Mouse (Mus musculus) forebrain, embryonic 16.5 days (tissue): ENCODE results near the gene Nr3c2. TPM values are rescaled to one million over a fixed set of nuclear protein-coding genes. Genes with fewer than 3 reads are reported as not detected.

Experiments used
- ATAC-seq: fragments of 200-750 bp; cut with Nextera tagmentation; 2 replicates; pipeline ENCODE4 v1.8.0; 2017; ENCODE audit warnings: mild to moderate bottlenecking, moderate library complexity
- H3K27ac ChIP-seq: fragments of 300-500 bp; sonication (generic); 2 replicates; pipeline ENCODE4 v1.5.1; 2014; ENCODE audit warnings: low read length, control low read depth
- H3K27me3 ChIP-seq: fragments of 300-500 bp; sonication (generic); replicated peaks from 2 replicates; pipeline ENCODE4 v1.6.1; 2014; ENCODE audit warnings: low read length; ENCODE audit not compliant: control insufficient read depth, insufficient read depth
- H3K36me3 ChIP-seq: fragments of 300-500 bp; sonication (generic); 2 replicates; pipeline ENCODE4 v1.6.1; 2014; ENCODE audit not compliant: control insufficient read depth, insufficient read depth
- H3K4me1 ChIP-seq: fragments of 300-500 bp; sonication (generic); replicated peaks from 2 replicates; pipeline ENCODE4 v1.6.1; 2014; ENCODE audit warnings: low read length; ENCODE audit not compliant: control insufficient read depth, insufficient read depth
- H3K4me2 ChIP-seq: fragments of 300-500 bp; sonication (generic); 2 replicates; pipeline ENCODE4 v1.6.1; 2014; ENCODE audit warnings: mild to moderate bottlenecking, low read length, control low read depth
- H3K4me3 ChIP-seq: fragments of 300-500 bp; sonication (generic); replicated peaks from 2 replicates; pipeline ENCODE4 v1.5.1; 2014; ENCODE audit warnings: mild to moderate bottlenecking, low read length, control low read depth
- H3K9ac ChIP-seq: fragments of 300-500 bp; sonication (generic); replicated peaks from 2 replicates; pipeline ENCODE4 v1.6.1; 2014; ENCODE audit warnings: low read depth, low read length, control low read depth
- H3K9me3 ChIP-seq: fragments of 300-500 bp; sonication (generic); 2 replicates; pipeline ENCODE4 v1.6.1; 2016; ENCODE audit warnings: low read length; ENCODE audit not compliant: control insufficient read depth
- WGBS: fragments of 180-500 bp; shearing (Covaris S2); extraction: QIAGEN DNeasy Blood & Tissue Kit; methylation state at CpG from one replicate; pipeline ENCODE4 v1.1.7; 2014; 5-methylcytosine and 5-hydroxymethylcytosine counted together
- polyA plus RNA-seq: library from polyadenylated mRNA; unstranded; fragments of >200 nt; fragmentation: Nextera tagmentation; extraction: Ambion mirVana; gene quantifications from 2 replicates; pipeline ENCODE4 v1.2.1, GENCODE M21; 2015

Gene Nr3c2
- polyA plus RNA-seq, 1 experiment from 2014 or later, result 5.3 TPM

DNA sequence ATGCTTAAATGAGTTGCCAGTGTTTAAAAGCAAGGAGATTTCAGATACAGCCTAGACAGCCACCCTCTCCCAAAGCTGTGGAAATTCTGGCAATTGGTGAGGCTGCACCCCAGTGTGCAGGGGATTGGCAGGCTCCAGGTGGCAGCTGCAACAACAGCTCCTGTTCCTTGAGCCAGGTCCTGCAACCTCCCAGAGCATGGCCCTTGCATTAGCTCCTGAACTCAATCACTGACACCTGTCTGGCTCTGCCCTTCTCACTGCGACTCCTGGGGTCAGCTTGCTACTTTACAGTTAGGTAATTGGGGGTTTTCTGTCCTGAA, 222.3 kb downstream of the Nr3c2 start:
- Histone ChIP-seq H3K9me3 (no peaks in the 10 kb centered on the region), H3K9ac (no peak overlapping the region), H3K4me3 (no peak overlapping the region), H3K27ac (no peak overlapping the region), H3K27me3 (no peaks in the 10 kb centered on the region), H3K4me2 (no peak overlapping the region), H3K4me1 (no peaks in the 10 kb centered on the region), H3K36me3 (no peaks in the 10 kb centered on the region)
- WGBS, result 19% methylated on average over 1 of the region's 1 CpGs
- no peak for ATAC-seq

DNA sequence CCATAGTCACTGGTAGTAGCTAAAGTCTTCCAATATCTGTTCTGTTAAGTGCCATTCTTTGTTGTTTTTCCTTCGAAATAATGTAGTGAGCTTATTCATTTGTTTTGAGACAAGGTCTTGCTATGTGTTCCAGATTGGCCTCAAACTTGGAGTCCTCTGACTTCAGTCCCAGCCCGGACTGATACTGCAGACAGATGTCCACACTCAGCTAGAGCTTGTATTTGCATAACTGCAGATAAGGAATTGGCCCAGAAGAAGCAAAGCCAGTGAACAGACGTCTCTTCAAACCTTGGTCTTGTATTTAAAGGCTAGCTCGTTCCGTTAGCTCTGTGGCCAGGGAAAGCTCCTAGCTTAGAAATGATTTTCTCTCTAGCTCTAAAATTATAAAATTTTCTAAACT, 223.1 kb downstream of the Nr3c2 start:
- Histone ChIP-seq H3K9ac (no peak overlapping the region), H3K36me3 (no peaks in the 10 kb centered on the region), H3K9me3 (no peaks in the 10 kb centered on the region), H3K4me3 (no peak overlapping the region), H3K27me3 (no peaks in the 10 kb centered on the region), H3K4me1 (no peaks in the 10 kb centered on the region), H3K27ac (no peak overlapping the region), H3K4me2 (no peak overlapping the region)
- no peak for ATAC-seq
- WGBS, result 77% methylated on average over 5 of the region's 5 CpGs

DNA sequence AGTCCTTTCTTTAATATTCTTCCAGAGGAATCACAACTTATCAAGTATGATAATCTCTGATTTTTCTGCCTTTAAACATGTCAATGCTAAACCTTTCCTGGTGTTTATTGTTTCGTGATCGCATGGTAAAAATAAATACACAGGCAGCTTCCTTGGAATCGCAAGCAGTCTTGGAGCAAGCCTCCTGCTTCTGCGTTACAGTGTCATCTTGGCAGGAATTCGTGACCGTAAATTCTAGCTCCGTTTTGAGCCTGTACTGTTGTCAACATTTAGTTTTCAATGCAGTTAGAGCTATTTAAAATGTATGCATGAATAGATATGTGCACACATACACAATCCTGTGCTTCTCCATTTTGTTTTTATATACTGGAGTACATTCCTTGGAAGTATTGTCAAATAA, 226.5 kb downstream of the Nr3c2 start:
- Histone ChIP-seq H3K27me3 (no peaks in the 10 kb centered on the region), H3K4me3 (no peak overlapping the region), H3K36me3 (no peaks in the 10 kb centered on the region), H3K4me1 (no peaks in the 10 kb centered on the region), H3K9me3 (no peaks in the 10 kb centered on the region), H3K4me2 (no peak overlapping the region), H3K9ac (no peak overlapping the region), H3K27ac (no peak overlapping the region)
- no peak for ATAC-seq
- 84% methylated on average over 7 of the region's 7 CpGs for WGBS

DNA sequence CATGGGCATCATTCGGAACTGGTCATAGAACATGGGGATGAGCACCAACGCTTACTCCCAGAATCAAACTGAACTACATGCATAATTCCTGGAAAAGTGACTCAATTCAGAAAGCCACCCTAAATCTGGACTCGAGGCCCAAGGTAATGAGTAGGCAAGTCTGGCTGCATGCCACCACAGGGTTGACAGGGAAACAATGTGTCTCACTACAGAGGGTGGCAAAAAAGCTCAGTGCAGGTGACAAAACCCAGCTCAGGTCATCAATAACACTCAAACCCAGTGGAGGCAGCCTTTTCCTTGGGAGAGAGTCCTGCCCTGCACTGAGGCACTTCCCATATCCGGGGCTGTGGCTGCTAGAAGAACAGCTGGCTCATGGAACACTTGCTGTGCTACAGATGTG, 228.8 kb downstream of the Nr3c2 start:
- Histone ChIP-seq H3K4me1 (0 out of 2 replicates have a peak, but pooled peaks cover 2% of the 10 kb centered on the region), H3K9me3 (no peaks in the 10 kb centered on the region), H3K4me2 (no peak overlapping the region), H3K9ac (no peak overlapping the region), H3K27ac (no peak overlapping the region), H3K36me3 (no peaks in the 10 kb centered on the region), H3K27me3 (no peaks in the 10 kb centered on the region), H3K4me3 (no peak overlapping the region)
- 90% methylated on average over 4 of the region's 4 CpGs for WGBS
- ATAC-seq, result no peak

DNA sequence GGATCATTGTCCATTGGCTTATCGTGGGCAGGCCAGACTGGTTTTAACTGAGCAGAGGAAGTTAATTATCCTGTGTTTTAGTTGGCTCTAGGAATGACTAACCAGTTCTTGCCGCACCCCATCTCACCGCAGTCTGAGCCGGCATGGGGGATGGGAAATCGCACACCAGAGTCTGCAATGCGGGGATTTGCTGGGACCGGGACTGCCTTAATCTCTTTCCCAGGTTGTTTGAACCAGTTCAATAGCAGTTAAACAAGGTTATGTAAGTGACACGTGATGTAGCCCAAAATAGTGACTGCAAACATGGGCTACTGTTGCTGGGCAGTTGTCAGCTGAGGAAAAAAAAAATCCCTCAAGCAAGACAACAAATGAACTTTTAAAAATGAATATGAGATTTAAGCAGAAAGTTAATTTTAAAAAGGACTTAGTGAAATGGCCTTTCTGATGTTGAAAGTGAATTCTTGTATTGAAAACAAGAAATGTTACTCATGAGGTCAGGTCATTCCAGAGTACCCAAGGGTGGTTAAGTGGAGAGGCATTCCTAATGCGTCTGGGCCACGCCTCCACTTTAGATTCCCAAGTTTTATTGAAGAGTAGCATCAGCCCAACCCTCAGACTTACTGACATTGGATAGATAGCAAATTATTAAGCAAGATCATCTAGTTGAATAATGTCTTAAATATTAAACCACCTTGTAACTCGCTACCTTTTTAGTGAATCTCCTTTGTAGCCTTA, 233.8 kb downstream of the Nr3c2 start:
- 0 out of 2 replicates have a peak, but pooled peaks cover 3% of the 10 kb centered on the region for H3K9me3 ChIP-seq
- H3K36me3 ChIP-seq, result no peaks in the 10 kb centered on the region
- H3K4me1 ChIP-seq, result 0 out of 2 replicates have a peak, but pooled peaks cover 2% of the 10 kb centered on the region
- H3K4me3 ChIP-seq, result no peak overlapping the region
- no peak overlapping the region for H3K9ac ChIP-seq
- H3K27ac ChIP-seq, result no peak overlapping the region
- ATAC-seq, result no peak
- WGBS, result 29% methylated on average over 11 of the region's 11 CpGs
- H3K27me3 ChIP-seq, result no peaks in the 10 kb centered on the region
- no peak overlapping the region for H3K4me2 ChIP-seq

DNA sequence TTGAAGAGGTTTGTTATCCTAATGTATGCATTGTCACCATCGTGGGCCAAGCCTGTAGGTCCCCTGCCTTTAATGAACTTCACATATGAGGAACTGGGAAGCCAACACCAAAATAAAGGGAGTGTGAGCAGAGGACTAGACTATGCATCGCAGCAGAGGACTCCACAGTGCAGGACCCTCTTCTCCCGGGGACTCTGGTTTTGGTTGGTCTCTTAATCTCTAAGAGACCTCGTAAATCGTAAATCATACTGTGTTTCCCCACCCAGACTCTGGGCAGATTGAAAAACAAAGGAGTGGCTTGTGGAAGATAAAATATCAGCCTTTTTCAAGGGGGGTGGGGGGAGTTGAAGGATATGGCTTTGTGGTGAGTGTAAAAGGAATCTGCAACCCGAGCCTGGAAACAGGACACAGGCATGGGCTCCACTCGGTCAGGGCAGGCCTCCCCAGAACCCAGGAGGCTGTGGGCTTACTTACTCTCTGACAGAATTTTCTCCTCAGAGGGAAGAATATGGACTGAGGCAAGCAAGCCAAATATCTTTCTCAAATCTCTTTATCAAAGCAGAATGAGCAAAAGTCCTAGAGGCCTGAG, 234.6 kb downstream of the Nr3c2 start:
- no peaks in the 10 kb centered on the region for H3K36me3 ChIP-seq
- no peaks in the 10 kb centered on the region for H3K27me3 ChIP-seq
- H3K9me3 ChIP-seq, result 0 out of 2 replicates have a peak, but pooled peaks cover 3% of the 10 kb centered on the region
- H3K27ac ChIP-seq, result no peak overlapping the region
- H3K4me1 ChIP-seq, result 0 out of 2 replicates have a peak, but pooled peaks cover 2% of the 10 kb centered on the region
- no peak overlapping the region for H3K9ac ChIP-seq
- no peak overlapping the region for H3K4me3 ChIP-seq
- no peak for ATAC-seq
- no peak overlapping the region for H3K4me2 ChIP-seq
- WGBS, result 71% methylated on average over 7 of the region's 7 CpGs

DNA sequence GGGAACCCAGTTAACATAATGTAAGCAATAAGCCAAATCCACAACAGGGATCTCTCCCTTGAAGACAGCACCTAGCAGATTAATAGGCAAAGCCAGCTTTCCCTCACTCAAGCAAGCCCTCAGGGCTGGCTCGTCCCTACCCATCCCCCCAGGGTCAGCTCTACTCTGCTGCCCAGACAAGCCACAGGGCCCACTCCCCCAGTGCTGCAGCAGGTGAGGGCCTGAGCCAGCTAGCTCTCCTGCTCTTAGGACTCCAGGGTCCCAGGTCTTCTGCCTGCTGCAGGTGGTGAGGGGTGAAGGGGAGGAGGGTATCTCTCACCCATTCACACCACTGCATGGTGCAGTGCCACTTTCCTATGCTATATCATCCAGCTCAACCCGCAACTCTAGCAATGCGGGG, 246.0 kb downstream of the Nr3c2 start:
- Histone ChIP-seq H3K4me1 (no peaks in the 10 kb centered on the region), H3K9ac (no peak overlapping the region), H3K4me2 (no peak overlapping the region), H3K36me3 (no peaks in the 10 kb centered on the region), H3K27me3 (no peaks in the 10 kb centered on the region), H3K9me3 (no peaks in the 10 kb centered on the region), H3K4me3 (no peak overlapping the region), H3K27ac (no peak overlapping the region)
- 92% methylated on average over 3 of the region's 3 CpGs for WGBS
- no peak for ATAC-seq

DNA sequence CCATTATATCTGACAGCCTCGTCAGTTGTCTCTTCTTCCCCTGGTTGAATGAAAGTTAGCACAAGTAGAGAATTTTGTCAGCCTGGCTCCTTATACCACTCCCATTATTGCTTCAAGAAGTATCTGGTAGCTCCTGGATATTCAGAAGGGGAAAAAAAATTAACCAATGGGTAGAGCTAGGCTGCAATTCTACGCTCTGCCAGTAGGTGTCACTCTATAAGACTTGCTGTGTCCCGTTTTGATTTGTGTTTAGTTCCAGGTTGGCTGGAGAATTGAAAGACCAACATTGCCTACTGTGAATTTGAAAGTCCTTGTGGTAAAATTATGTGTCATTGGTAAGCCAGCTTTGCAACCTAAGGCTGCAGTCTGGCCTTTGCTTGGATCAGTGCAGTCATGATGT, 255.3 kb downstream of the Nr3c2 start:
- H3K9ac ChIP-seq, result no peak overlapping the region
- no peaks in the 10 kb centered on the region for H3K4me1 ChIP-seq
- 48% methylated on average over 3 of the region's 3 CpGs for WGBS
- H3K9me3 ChIP-seq, result no peaks in the 10 kb centered on the region
- no peak overlapping the region for H3K4me2 ChIP-seq
- no peaks in the 10 kb centered on the region for H3K36me3 ChIP-seq
- H3K27me3 ChIP-seq, result no peaks in the 10 kb centered on the region
- no peak for ATAC-seq
- H3K27ac ChIP-seq, result no peak overlapping the region
- no peak overlapping the region for H3K4me3 ChIP-seq

DNA sequence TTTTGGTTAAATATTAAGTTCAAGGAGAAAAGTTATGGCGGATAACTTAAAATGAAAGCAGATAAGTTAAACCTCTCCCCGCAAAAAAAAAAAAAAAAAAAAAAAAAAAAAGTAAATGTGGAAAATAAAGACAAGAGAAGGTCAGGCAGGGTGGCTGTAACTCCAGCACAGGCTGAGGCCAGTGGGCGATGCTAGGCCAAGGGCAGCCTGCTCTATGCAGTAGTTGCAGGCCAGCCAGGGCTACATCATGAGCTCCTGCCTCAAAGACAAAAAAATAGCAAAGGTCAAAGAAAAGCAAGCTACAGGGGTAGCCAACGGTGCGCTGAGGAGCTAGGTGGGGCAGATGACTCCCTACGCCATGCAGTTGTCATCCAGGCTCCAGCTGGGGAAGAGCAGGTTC, 270.1 kb downstream of the Nr3c2 start:
- no peak overlapping the region for H3K9ac ChIP-seq
- WGBS, result 95% methylated on average over 6 of the region's 6 CpGs
- no peaks in the 10 kb centered on the region for H3K36me3 ChIP-seq
- H3K4me2 ChIP-seq, result no peak overlapping the region
- no peak for ATAC-seq
- no peaks in the 10 kb centered on the region for H3K9me3 ChIP-seq
- H3K4me1 ChIP-seq, result no peaks in the 10 kb centered on the region
- no peaks in the 10 kb centered on the region for H3K27me3 ChIP-seq
- no peak overlapping the region for H3K27ac ChIP-seq
- H3K4me3 ChIP-seq, result no peak overlapping the region
